Mouse (Mus musculus): Measurements from ENCODE around the gene 2210016L21Rik.
A peak's percentile ranks its signal among the peaks of the same experiment; 100 is the strongest.

- TF ChIP-seq POLR2A (IDR thresholded peaks at IDR 0.05; ENCODE audit: extremely low read depth, insufficient read depth, low read length) = no peak
- peak; percentile 46 for TF ChIP-seq CTCF (IDR thresholded peaks at IDR 0.05; ENCODE audit: low read depth, low read length)
Observed at GRCm38 (mm10) chr5:114978888-114979249, 36.9 kb downstream of the 2210016L21Rik start.

Measured in liver, adult 2 months (tissue).